Mouse (Mus musculus): ENCODE results near the gene Ajuba.
"Not testable (repeated sequence)": the region's sequence is repeated elsewhere in the genome, so short reads cannot be mapped to it uniquely, and the experiment has no call there.

Gene Ajuba

DNA sequence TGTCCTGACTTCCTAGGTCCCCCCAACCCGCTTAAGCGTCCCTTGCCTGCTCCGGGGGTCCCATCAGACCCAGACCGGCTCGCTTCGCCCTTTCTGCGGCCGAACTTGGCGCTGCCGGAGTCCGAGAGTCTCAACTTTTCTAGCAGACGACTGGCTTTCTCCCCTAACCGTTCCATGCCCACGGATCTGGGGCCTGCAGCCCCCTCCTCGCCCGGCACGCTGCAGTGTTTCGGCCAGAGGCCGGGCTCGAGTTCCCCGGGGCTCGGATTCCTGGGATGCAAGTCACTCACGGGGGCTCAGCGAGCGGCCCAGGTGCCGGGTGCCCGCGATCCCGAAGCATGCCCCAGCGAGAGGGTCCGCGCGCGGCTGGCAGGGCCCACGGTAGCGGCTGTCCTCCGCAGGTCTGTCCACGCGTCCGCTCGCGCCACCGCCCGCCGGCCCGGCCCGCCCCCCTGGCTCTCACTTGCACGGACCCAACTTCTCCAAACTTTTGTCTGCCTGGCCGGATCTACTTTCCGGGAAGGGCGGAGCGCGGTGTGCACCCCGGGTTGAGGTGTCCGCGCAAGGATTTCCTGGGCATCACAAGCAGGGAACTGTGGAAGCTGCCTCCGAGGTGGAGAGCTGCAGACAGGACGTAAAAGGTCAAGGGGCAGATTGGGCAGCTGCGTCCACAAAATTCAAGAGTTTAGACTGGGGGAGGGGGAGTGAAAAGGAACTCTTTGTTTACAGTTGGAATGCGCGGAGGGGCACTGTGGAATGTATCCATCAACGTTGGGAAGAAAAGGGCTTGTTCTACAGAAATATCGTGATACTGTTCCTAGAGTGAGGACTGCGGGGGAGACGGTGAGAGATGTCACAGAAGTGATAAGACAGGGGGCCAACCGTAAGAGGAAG is at the start of gene Ajuba:
Ajuba (minus strand) TSS at position 470 of the 894 bp plus-strand sequence.
- peak; percentile 92 for DNase-seq (ENCODE audit: low read depth, low spot score)

DNA sequence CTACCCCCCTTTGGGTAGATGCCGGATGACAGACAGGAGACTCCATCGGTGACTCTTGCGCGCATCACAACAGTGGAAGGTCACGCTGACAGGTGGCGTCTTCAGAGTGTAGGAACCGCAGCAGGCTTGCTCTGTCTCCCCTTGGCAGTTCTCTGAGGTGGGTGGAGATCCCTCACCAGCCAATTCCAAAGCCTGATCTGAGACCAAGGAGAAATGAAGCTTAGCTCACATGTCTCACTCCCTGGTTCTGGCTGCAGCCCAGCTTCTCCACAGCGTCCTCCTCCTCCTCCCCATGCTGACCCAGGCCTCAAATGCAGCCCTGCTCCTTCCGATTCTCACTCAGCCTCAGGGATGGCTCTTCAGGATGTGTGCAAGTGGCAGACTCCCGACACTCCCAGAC is 47.6 kb upstream of the Ajuba start:
- DNase-seq (ENCODE audit: low read depth, low spot score), result no peak

DNA sequence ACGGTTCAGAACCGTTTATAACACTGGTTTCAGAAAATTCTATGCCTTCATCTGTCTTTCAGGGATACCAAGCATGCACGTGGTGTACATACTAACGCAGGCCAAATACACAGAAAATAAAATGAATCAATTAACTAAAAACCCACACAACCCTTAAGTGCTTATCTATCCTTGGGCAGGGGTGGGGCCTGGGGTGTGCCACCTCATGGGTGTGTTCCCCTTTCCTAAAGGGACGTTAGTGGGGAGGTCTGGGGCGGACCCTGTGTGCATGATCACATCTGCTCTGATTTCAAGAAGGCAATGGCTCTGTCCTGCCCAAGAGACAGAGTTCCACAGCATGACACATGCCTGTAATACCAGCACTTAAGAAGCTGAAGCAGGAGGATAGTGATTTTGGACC is 46.0 kb upstream of the Ajuba start:
- no peak for DNase-seq (ENCODE audit: low read depth, low spot score)

DNA sequence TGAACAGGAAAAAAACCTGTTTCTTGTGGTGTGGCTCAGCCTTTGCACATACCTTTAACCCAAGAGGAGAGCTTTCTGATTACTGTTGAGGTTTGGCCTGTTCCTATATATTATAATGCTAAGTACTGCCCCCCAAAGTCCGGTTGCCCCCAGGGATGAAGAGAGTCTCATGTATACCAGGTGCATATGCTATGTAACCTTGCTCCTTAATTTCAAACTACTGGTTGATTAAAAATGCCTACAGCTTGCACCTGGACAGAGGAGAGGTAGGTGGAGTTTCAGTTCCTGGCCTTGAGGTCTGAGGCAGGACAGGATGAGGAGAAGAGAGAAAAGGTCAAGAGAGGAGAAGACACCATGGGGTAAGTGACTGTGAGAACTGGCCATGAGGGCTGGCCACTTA is 43.8 kb upstream of the Ajuba start, which contains the start of gene Psmb11:
Psmb11 (plus strand) TSS at position 301 of the 400 bp plus-strand sequence.
- no peak for DNase-seq (ENCODE audit: low read depth, low spot score)

DNA sequence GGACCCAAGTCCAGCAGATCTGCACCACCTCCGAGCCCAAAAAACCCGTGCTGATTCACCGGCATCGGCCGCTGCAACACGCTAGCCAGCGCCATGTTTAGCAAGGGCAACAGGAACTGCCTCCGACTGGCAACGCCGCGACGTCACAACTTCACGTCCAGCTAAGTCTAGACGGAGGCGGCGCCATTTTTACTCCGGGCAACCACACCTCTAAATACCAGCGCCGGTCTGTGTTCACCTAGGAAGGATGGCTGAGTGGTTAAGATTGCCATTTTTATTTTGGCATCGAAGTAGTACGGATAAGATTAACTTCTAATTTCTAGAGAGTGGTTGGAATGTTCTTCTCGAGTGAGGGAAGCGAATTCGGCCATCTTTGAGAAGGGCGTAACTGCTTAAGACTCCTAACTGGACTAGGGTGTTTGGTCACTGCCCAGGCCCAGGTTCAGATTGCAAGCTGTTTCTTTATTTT is 40.6 kb upstream of the Ajuba start, which contains the start of gene Psmb5:
Psmb5 (minus strand) TSS at position 126 of the 469 bp plus-strand sequence.
- DNase-seq (ENCODE audit: low read depth, low spot score), result peak; percentile 91

DNA sequence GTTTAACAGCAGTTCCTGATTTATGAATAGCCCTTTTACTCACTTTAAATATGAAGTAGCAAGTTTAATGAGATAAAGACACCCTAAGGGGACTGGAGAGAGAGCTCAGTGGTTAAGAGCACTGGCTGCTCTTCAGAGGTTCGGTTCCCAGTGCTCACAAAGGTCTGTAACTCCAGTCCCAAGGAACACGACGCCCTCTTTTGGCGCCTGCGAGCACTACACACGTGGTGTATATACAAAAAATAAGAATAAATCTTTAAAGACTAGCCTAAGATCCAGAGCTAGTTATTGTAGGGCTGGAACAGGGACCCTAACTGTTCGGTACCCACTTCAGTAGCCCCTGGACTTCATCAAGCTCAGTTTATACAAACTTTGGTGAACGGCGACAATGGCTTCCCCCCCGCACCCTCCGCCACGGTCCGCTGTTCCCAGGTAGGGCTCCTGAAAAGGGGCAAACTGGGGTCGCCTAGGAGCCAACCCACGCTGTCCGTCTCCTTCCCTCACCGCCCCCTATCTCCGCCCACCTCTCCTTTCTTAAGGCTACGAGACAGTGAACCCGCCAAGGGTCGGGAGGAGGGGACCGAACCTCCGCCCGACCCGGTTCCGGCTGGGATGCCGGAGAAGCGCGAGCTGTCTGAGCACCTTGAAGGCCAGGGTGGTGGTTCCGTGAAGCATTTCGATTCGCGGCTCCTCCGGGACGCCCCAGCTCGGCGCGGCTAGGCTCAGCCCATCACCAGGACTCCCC is 40.0 kb upstream of the Ajuba start:
- no peak for DNase-seq (ENCODE audit: low read depth, low spot score)

DNA sequence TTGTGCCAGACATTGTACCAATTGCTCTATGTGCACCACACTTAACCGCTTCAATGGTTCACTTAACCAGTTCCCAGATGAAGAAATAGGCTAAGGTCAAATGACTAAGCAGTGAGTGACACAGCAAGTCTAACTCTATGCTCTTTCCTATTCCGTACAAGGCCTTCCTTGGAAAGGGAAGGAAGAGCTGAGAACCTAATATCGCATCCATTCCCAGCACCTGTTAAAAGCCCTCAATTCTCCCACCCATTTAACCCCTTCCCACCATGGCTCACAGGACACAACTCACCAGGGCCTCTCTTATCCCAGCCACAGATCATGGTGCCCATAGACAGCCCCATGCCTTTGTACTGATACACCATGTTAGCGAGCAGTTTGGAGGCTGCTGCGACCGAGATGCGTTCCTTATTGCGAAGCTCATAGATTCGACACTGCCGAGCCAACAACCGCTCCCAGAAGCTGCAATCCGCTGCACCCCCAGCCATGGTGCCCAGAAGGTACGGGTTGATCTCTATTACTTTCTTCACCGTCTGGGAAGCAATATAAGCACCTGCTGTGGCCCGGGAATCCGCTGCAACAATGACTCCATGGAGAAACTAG is 39.0 kb upstream of the Ajuba start:
- no peak for DNase-seq (ENCODE audit: low read depth, low spot score)

DNA sequence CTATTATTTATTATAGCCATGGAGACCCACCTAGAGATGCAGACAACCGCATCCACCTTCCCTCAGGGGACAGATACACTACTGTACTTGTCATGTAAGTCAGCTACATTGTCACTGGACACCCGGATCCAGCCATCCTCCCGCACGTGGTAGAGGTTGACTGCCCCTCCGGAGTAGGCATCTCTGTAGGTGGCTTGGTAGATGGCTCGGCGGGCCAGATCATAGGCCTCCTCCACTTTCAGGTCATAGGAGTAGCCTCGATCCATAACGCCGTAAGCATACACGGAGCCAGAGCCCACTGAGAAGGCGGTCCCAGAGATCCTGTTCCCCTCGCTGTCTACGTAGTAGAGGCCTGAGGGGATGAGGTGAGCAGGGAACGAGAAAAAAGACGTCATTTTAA is 36.8 kb upstream of the Ajuba start:
- DNase-seq (ENCODE audit: low read depth, low spot score), result not testable (repeated sequence)

DNA sequence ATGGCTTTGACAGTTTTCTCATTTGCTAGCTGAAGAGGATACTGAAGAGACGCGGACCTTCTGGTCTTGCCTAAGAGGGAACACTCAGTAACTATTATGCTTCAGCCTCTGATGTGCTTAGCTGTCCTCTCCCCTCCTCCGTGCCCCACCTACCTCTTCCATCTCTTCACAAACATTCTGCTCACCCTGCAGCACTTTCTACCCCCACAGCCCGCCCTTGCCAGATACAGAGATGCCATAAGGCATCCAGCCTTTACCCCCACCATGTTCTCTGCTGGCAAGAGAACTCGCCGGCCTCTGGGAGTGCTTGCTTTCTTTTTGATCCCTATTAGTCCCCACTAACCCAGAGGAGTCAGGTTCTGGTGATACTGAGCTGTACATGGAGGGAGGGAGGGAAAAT is 33.3 kb upstream of the Ajuba start:
- no peak for DNase-seq (ENCODE audit: low read depth, low spot score)

DNA sequence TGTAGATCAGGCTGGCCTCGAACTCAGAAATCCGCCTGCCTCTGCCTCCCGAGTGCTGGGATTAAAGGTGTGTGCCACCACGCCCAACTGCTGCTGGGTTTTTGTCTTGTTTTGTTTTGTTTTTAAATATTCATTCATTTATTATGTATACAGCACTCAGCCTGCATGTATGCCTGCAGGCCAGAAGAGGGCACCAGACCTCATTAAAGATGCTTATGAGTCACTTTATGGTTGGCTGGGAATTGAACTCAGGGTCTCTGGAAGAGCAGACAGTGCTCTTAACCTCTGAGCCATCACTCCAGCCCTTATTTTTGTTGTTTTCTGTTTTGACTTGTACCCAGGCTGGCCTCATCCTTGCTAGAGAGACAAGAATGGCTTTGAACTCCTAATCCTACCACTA is 32.6 kb upstream of the Ajuba start:
- DNase-seq (ENCODE audit: low read depth, low spot score), result no peak

DNA sequence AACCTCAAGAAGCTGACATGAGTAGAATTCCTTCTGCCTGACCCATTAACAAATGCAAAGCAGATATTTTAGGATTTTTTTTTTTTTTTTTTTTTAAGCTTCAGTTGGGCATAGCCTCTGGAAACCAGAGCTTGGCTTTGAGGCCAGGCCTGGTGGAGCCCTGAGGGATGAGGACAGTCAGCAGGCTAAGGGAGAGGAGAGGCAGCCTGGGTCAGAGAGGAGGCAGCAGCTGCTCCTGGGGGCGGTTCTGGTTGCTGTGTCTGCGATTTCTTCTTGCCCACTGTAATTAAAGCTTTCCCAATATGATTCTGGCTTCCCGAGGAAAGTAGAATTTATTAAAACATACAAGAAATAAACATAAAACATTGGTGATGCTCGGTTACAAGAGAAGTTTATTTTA is 31.9 kb upstream of the Ajuba start:
- no peak for DNase-seq (ENCODE audit: low read depth, low spot score)

DNA sequence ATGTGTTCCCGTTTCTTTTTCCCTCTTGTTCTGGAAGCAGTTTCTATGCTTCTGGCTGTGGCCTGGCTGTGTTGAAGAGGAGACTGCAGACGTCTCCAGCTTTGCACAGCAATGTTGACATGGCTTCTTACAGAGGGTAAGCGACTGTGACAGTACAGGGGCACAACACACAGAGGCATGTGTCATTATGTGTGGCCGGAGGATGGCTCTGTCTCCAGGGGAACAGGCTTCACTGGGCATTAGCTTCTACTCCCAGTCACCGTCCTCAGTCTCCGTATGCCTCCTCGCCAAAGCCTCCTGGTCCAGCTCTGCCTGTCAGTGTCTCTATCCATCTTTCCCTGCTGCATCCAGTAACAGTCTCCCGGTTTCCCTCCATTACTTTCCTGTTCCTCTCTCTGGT is 29.9 kb upstream of the Ajuba start:
- DNase-seq (ENCODE audit: low read depth, low spot score), result no peak

DNA sequence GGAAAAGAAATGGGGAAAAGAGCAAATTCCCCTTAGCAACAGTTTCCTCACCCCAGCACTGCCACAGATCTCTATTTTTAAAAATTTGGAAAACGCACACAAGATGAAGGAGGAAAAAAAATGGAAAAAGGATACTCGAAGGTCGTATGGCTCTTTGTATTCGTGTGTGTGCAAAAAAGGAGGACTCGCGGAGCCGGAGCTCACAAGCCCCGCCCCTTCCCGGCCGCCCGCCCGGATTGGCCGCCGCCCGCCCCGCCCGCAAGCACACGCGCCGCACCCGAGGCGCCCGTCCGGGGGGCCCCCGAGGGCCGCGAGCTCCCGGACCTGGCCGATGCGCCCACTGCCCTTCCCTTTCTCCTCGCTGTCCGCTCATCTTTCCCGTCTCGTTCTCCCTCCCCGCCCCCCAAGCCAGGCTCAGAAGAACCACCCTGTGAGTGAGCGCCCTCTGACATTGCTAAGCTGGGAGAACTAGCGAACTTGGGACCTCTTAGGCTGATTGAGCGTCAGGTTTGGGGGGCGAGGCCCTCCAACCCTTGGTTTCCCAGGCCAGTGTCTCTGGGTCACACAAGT is 28.5 kb upstream of the Ajuba start, which contains the start of gene 4931414P19Rik:
4931414P19Rik (minus strand) TSS at position 242 of the 570 bp plus-strand sequence.
- DNase-seq (ENCODE audit: low read depth, low spot score), result peak; percentile 58

DNA sequence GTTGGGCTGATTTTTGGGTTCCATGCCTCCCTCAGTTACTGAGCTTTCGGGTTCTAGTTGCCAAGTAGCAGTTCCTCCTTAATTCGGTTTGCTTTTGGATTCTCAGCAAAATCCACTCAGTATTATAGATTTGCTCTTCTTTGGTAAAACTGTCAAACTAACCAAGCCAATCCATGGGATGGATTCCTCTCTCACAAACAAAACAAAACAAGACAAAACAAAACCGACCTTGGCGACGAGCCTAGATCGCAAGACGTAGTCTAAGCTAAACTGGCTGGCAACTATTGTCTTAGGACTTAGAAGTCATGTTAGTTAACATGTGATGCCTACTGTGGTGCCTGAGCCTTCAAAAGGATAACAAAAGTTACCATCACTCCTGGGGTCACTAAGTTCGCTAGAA is 26.3 kb upstream of the Ajuba start:
- no peak for DNase-seq (ENCODE audit: low read depth, low spot score)

DNA sequence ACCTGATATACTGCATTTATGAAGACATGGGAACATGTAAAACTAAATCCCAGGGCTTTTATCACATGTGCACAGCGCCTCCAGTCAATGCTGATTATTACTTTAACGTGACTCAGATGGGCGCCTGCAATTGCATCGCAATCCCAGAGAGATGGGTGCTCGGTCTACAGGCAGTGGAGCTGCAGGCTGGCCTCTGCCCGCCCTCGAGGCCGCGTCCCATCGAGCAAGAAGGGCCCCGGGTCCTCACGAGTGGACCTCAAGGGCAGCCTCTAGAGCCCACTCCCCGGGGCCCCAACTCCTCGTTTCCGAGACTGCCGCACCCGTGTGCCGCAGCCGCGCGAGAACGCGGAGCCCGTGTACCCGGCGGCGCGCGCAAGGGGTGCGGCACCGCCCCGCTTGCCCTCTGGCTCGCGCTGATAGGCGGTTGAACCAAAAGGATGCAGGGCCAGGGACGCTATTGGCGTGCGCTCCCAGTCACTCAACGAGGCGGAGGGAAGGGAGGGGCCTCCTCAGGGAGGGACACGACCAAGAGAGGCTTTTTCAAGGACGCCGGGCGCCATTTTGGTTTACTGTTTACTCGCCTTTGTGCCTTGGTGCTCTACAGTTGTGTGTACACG is 25.8 kb upstream of the Ajuba start:
- peak; percentile 95 for DNase-seq (ENCODE audit: low read depth, low spot score)

DNA sequence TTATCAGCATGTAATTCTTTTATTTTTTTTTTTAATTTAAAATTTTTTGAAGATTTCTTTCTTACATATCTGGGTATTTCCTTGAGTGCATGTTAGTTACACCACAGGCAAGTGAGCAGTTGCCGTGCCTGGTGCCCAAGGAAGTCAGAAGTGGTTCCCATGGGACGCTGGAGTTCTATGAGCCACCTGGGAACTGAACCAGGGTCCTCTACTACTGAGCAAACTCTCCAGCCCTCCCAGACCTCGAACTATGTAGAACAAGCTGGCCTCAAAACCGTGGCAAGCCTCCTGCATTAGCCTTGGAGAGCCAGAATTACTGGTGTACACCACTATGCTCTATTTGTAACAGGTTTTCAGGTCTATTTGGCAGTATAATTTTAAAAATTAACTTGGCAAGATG is 25.3 kb upstream of the Ajuba start:
- DNase-seq (ENCODE audit: low read depth, low spot score), result no peak

DNA sequence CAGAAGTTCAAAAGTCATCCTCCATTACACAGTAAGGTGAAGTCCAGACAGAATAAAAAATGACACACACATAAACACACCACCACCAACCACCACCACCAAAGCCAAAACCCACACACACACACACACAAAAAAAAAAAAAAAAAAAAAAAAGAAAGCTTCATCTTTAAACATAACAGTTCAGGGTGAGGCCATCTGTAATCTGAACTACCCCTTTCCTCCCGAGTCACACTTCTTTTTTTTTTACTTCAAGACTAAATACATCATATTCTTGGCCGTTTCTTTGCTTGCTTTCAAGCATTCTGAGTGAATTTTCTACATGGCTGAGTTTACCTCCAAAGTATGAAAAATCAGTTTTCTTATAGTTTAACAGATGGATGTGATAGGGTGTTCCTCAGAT is 24.2 kb upstream of the Ajuba start:
- no peak for DNase-seq (ENCODE audit: low read depth, low spot score)

DNA sequence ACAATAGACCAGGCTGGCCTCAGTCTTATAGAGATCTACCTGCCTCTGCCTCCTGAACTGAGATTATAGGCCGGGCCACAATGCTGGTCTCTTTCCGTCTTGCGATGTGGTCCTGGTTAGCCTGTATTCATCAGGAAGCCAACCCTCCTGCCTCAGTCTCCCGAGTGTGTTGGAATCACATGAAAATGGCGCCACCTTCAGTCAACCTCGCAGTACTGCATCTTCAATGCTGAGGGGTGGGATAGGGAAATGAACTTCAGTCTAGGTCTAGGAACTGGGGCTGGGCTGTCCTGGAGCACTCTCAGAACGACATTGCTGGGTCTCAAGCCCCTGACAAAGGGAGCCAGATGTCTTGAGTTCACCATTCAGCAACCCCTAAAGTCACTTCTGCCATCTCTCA is 19.7 kb upstream of the Ajuba start:
- no peak for DNase-seq (ENCODE audit: low read depth, low spot score)

DNA sequence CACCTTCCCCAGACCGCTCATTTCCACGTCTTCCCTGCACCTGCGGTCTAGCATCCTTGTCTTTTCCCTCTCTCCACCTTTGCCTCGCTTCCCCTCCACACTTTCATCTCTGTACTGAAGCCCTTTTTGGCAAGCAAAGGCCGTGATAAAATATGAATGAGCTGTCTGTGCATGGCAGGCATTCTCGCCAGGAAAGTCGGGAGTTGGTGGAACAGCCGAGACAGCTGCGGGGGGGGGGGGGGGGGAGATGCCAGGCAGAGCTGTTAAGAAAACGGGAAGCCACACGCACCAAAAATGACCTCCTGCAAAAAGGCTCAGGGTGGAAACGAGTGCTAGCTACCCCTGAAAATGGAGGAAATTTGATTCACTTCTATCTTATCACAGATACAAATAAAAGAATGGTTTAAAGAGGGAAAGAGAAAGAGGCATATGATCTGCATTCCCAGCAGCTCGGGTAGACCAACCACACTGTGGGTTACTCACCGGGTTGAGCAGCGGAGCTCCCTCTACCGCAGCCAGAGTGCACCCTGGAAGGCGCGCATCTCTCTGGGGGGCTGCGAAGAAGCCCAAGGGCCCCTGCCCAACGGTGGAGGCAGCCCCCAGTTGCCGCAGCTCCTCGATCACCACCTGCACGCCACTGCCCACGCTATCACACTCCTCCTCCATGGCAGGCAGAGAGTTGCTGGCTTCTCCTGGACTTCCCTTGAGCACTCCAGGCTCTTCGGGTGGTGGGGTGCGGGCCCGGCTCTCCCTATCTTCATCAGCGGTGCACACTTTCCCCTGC is 17.5 kb upstream of the Ajuba start:
- DNase-seq (ENCODE audit: low read depth, low spot score), result no peak

DNA sequence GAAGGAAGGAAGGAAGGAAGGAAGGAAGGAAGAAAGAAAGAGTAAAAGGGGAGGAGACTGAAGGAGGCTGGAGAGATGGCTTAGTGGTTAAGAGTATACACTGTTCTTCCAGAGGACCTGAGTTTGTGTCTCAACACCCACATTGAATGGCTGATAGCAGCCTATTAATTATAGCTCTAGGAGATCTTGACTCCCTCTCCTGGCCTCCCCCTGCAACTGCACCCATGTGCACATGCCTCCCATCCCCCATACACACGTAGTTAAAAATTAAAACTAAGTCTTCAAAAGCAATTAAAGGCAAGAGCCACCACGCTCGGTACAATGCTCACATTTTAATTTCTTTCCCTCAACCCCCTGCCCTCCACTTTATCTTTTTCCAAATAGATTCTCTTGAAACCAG is 16.7 kb upstream of the Ajuba start:
- no peak for DNase-seq (ENCODE audit: low read depth, low spot score)

Measured in forelimb bud, embryonic 11.5 days (tissue).